Mouse (Mus musculus): ENCODE measurements around the gene Wwc1.

DNA sequence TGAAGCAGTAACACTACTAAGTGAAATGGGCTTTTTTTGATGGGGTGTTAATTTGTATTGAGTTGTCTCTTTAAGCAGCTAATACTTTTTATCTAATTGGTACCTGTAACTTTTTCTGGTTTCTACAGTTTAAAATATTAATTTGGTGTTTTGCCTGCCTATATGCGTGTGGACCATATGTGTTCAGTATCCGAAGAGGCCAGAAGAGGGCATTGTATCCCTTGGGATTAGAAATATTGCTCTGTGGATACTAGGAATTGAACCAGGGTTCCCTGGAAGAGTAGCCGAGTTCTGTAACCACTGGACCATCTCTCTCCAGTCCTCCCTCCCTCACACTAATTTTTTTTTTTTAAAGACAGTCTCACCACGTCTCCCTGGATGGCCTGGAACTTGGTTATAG lies 22.6 kb upstream of the Wwc1 start:
- no peak for TF ChIP-seq MAFK (IDR thresholded peaks at IDR 0.05; ENCODE audit: insufficient read depth, low read depth, low read length)
- TF ChIP-seq HCFC1 (IDR thresholded peaks at IDR 0.05; ENCODE audit: borderline replicate concordance, insufficient read depth, low read length) = no peak
- TF ChIP-seq ZC3H11A (IDR thresholded peaks at IDR 0.05; ENCODE audit: borderline replicate concordance, low read depth, low read length) = no peak
- no peak for TF ChIP-seq ZNF384 (IDR thresholded peaks at IDR 0.05; ENCODE audit: low read depth, low read length)
- no peak for TF ChIP-seq CHD2 (IDR thresholded peaks at IDR 0.05; ENCODE audit: low read depth, low read length)

Data from ES-E14 (cell line).